Mouse (Mus musculus): ENCODE results near the gene Mboat2.
A peak's percentile ranks its signal among the peaks of the same experiment; 100 is the strongest.

Mboat2 gene

GRCm38 (mm10) chr12:24830766-24831152 is at the start of gene Mboat2:
TSS of gene Mboat2 (plus strand) at chr12:24830879.
- peak; percentile 41 to 44 for DNase-seq (ENCODE audit: low spot score in 2 of 2)

GRCm38 (mm10) chr12:24783735-24784134 is 46.9 kb upstream of the Mboat2 start:
- no peak for DNase-seq (ENCODE audit: low spot score in 2 of 2)

- DNase-seq (ENCODE audit: low spot score in 2 of 2): no peak
These were observed 44.8 kb upstream of the Mboat2 start for GRCm38 (mm10) chr12:24785882-24786281.

- no peak for DNase-seq (ENCODE audit: low spot score in 2 of 2)
These were observed 44.4 kb upstream of the Mboat2 start for GRCm38 (mm10) chr12:24786316-24786715.

- no peak for DNase-seq (ENCODE audit: low spot score in 2 of 2)
These were observed 41.0 kb upstream of the Mboat2 start for GRCm38 (mm10) chr12:24789659-24790058.

GRCm38 (mm10) chr12:24811230-24811629 is 19.4 kb upstream of the Mboat2 start:
- no peak for DNase-seq (ENCODE audit: low spot score in 2 of 2)

GRCm38 (mm10) chr12:24811906-24812305 is 18.8 kb upstream of the Mboat2 start:
- DNase-seq (ENCODE audit: low spot score in 2 of 2): no peak

GRCm38 (mm10) chr12:24822831-24823230 is 7.8 kb upstream of the Mboat2 start:
- DNase-seq (ENCODE audit: low spot score in 2 of 2): peak; percentile 41 to 48

GRCm38 (mm10) chr12:24823636-24824354 is 6.9 kb upstream of the Mboat2 start:
- DNase-seq (ENCODE audit: low spot score in 2 of 2): no peak

GRCm38 (mm10) chr12:24830086-24830485 is 593 bp upstream of the Mboat2 start:
- DNase-seq (ENCODE audit: low spot score in 2 of 2): no peak

GRCm38 (mm10) chr12:24831153-24831963 is 679 bp downstream of the Mboat2 start:
- DNase-seq (ENCODE audit: low spot score in 2 of 2): peak; percentile 68 to 72

- no peak for DNase-seq (ENCODE audit: low spot score in 2 of 2)
These were observed 1.3 kb downstream of the Mboat2 start for GRCm38 (mm10) chr12:24831964-24832427.

- DNase-seq (ENCODE audit: low spot score in 2 of 2): no peak
These were observed 1.8 kb downstream of the Mboat2 start for GRCm38 (mm10) chr12:24832438-24832837.

GRCm38 (mm10) chr12:24837947-24838346 is 7.3 kb downstream of the Mboat2 start:
- DNase-seq (ENCODE audit: low spot score in 2 of 2): no peak

GRCm38 (mm10) chr12:24841115-24841879 is 10.6 kb downstream of the Mboat2 start:
- no peak for DNase-seq (ENCODE audit: low spot score in 2 of 2)

- no peak for DNase-seq (ENCODE audit: low spot score in 2 of 2)
These were observed 11.7 kb downstream of the Mboat2 start for GRCm38 (mm10) chr12:24842299-24842910.

- DNase-seq (ENCODE audit: low spot score in 2 of 2): no peak
These were observed 12.9 kb downstream of the Mboat2 start for GRCm38 (mm10) chr12:24843395-24844072.

- DNase-seq (ENCODE audit: low spot score in 2 of 2): no peak
These were observed 14.7 kb downstream of the Mboat2 start for GRCm38 (mm10) chr12:24845344-24845743.

GRCm38 (mm10) chr12:24848107-24848506 is 17.4 kb downstream of the Mboat2 start:
- no peak for DNase-seq (ENCODE audit: low spot score in 2 of 2)

GRCm38 (mm10) chr12:24857354-24857753 is 26.7 kb downstream of the Mboat2 start:
- no peak for DNase-seq (ENCODE audit: low spot score in 2 of 2)

GRCm38 (mm10) chr12:24859357-24859756 is 28.7 kb downstream of the Mboat2 start:
- DNase-seq (ENCODE audit: low spot score in 2 of 2): no peak
